Mouse (Mus musculus): ENCODE measurements around the gene Gm4969.
A peak's percentile ranks its signal among the peaks of the same experiment; 100 is the strongest.

DNA sequence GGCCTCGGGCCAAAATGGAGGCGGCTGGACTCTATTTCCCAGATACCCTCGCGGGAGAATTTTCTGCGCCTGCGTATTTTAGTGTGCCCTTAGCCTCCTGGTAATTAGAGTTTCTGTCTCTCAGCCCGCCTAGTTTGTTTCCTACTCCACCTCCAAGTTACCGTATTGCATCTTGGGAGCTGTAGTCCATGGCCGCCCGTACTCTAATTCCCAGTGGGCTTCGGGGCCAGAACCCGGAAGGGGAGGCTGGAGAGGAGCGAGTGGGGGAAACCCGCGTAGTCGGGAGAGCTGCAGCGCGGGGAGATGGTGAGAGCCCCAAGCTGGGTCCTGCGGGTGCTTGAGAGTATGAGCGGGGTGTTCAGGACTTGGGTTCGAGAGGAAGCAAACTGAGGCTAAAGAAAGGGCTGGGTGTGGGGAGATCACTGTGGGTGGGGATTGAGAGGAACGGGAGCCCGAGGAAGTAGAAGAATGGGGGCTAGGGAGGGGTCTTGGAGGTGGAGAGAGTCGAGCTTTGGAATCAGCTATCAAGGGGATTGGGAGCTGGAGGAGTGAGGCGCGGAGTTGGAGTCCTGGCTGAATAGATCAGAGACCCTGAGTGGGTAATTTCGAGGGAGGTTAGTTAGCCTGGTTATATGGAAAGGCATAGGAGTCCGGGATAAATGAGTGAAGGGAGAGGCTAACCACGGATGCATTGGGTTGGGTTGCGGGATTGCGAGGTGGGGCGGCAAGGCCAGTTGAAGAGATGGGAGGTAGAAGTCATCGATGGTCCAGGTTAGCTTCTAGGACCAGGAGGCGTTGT lies 1.7 kb upstream of the Gm4969 start, which contains the start of gene Fbxo46:
- TF ChIP-seq CTCF (IDR thresholded peaks at IDR 0.05; ENCODE audit: borderline replicate concordance, extremely low read depth, insufficient read depth, insufficient read length): no peak
- TF ChIP-seq POLR2A (IDR thresholded peaks at IDR 0.05; ENCODE audit: borderline replicate concordance, extremely low read depth, insufficient read depth, insufficient read length, poor library complexity, severe bottlenecking): peak; percentile 79; the same call in 1 of the 2 replicates

Measured in brain, embryonic 14.5 days (tissue).